Mouse (Mus musculus) lung, postnatal 0 days (tissue): ENCODE data around the gene Tjp3. TPM values are rescaled to one million over a fixed set of nuclear protein-coding genes. Genes with fewer than 3 reads are reported as not detected.
A peak's percentile ranks its signal among the peaks of the same experiment; 100 is the strongest.

Experiments used
- ATAC-seq: fragments of 200-750 bp; cut with Nextera tagmentation; 2 replicates; pipeline ENCODE4 v1.8.0; 2017; ENCODE audit warnings: moderate library complexity
- DNase-seq: peaks from one replicate; pipeline ENCODE4 v3.0.0-alpha.2; 2016; ENCODE audit warnings: low spot score
- H3K27ac ChIP-seq: fragments of 300-500 bp; sonication (generic); 2 replicates; pipeline ENCODE4 v1.5.1; 2014; ENCODE audit warnings: antibody characterized with exemption, mild to moderate bottlenecking, low read length, mixed read lengths
- H3K27me3 ChIP-seq: fragments of 300-500 bp; sonication (generic); replicated peaks from 2 replicates; pipeline ENCODE4 v1.6.1; 2014; ENCODE audit warnings: low read length, mixed read lengths; ENCODE audit not compliant: insufficient read depth
- H3K36me3 ChIP-seq: fragments of 300-500 bp; sonication (generic); 2 replicates; pipeline ENCODE4 v1.6.1; 2014; ENCODE audit warnings: low read length, mixed read lengths; ENCODE audit not compliant: insufficient read depth
- H3K4me1 ChIP-seq: fragments of 300-500 bp; sonication (generic); 2 replicates; pipeline ENCODE4 v1.6.1; 2014; ENCODE audit warnings: antibody characterized with exemption, low read depth, low read length, mixed read lengths; ENCODE audit not compliant: insufficient read depth
- H3K4me2 ChIP-seq: fragments of 300-500 bp; sonication (generic); replicated peaks from 2 replicates; pipeline ENCODE4 v1.6.1; 2014; ENCODE audit warnings: low read depth, mild to moderate bottlenecking, low read length, moderate library complexity, mixed read lengths
- H3K4me3 ChIP-seq: fragments of 300-500 bp; sonication (generic); 2 replicates; pipeline ENCODE4 v1.5.1; 2014; ENCODE audit warnings: low read depth, low read length
- H3K9ac ChIP-seq: fragments of 300-500 bp; sonication (generic); replicated peaks from 2 replicates; pipeline ENCODE4 v1.6.1; 2014; ENCODE audit warnings: low read depth, mild to moderate bottlenecking
- H3K9me3 ChIP-seq: fragments of 300-500 bp; sonication (generic); 2 replicates; pipeline ENCODE4 v1.6.1; 2016; ENCODE audit warnings: low read length, mixed read lengths
- CTCF ChIP-seq: IDR thresholded peaks from 2 replicates; pipeline ENCODE4 v1.5.1; 2016; ENCODE audit warnings: antibody characterized with exemption, mild to moderate bottlenecking
- EP300 ChIP-seq: IDR thresholded peaks from 2 replicates; pipeline ENCODE4 v1.6.1; 2016; ENCODE audit warnings: antibody characterized with exemption, mild to moderate bottlenecking, control low read depth
- WGBS: fragments of 180-500 bp; shearing (Covaris S2); extraction: QIAGEN DNeasy Blood & Tissue Kit; methylation state at CpG from one replicate; pipeline ENCODE4 v1.1.7; 2014; 5-methylcytosine and 5-hydroxymethylcytosine counted together
- polyA plus RNA-seq: library from polyadenylated mRNA; unstranded; fragments of >200 nt; fragmentation: Nextera tagmentation; extraction: Ambion mirVana; gene quantifications from 2 replicates; pipeline ENCODE4 v1.2.1, GENCODE M21; 2015

Gene Tjp3
- polyA plus RNA-seq, 1 experiment from 2014 or later = 24.1 TPM

DNA sequence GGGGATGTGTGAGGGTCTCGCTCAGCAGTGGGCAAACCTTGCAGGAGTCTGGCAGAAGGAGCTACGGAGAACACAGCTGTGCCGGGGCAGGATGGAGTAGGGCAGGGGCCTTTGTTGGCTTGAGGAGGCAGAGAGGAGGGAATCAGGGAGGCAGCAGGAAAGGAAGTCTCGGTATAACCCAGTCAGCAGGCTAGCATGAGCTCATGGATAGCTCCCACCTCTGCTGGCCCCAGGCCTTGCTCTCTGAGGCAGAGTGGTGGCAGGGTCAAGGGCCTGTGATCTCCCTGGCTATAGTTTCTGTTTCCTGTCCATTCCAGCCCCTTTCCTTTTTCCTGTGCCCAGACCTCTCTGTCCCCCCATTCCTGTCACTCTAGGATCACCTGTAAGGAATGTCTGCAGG is 10.9 kb upstream of the Tjp3 start:
- no peaks in the 10 kb centered on the region for H3K27me3 ChIP-seq
- H3K4me2 ChIP-seq = peak overlapping the region; percentile 27
- WGBS = 55% methylated on average over 4 of the region's 4 CpGs
- H3K27ac ChIP-seq = peak overlapping the region; percentile 61
- no peak overlapping the region for H3K9ac ChIP-seq
- H3K4me1 ChIP-seq = peaks cover 22% of the 10 kb centered on the region
- peak; percentile 10; the same call in 1 of the 2 replicates for ATAC-seq
- no peaks in the 10 kb centered on the region for H3K9me3 ChIP-seq
- H3K36me3 ChIP-seq = peaks cover 16% of the 10 kb centered on the region
- no peak overlapping the region for H3K4me3 ChIP-seq
- DNase-seq = peak; percentile 45
- TF ChIP-seq CTCF = no peak
- TF ChIP-seq EP300 = no peak

DNA sequence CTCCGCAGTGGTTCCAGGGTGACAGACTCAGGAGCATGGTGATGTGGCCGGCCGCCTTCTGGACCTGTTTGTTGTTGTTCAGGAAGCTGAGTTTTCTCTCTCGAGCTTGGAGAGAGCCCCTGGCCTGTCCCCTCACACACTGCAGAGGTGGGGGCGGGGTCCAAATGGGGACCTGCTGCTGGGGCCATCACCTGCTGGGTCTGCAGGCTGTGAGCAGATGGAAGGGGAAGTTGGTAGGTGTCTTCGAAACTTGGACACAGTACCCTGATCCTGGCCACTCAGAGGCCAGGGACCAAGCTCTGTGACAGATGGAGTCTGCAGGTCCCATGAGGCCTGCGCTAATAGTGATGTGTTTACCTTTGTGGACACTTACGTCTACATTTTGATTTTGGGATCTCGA is 9.9 kb upstream of the Tjp3 start:
- Histone ChIP-seq H3K4me3 (no peak overlapping the region), H3K4me1 (peaks cover 22% of the 10 kb centered on the region), H3K36me3 (peaks cover 8% of the 10 kb centered on the region; the same call in 1 of the 2 replicates), H3K27ac (no peak overlapping the region), H3K9me3 (no peaks in the 10 kb centered on the region), H3K27me3 (no peaks in the 10 kb centered on the region), H3K4me2 (no peak overlapping the region), H3K9ac (no peak overlapping the region)
- TF ChIP-seq CTCF = no peak
- TF ChIP-seq EP300 = no peak
- 69% methylated on average over 9 of the region's 9 CpGs for WGBS
- ATAC-seq (no peak), DNase-seq (no peak)

DNA sequence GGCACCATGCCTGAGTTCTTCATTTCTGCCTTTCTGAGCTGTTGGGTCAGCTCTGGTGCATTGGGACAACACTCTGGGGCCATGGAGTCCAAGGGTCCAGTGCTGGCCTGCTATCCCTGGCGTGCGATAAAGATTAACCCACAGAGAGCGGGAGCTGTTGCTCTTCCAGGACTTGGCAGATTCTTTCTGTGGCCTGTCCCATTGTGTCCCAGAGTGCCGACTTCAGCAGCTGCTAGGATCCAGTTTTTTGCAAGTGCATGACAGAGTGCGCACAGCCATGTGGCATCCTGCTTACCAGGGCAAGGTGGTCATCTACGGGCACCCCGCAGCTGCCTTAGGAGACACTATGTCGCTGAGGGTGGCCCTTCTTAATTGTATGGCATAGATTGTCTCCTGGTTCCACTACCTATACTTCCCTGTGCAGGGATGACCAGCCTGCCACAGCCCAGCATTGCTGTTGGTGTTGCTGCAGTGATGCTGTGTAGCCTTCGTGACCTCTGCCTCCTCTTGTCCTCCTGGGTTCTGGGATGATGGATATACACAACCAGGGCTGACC is 9.0 kb upstream of the Tjp3 start:
- Histone ChIP-seq H3K36me3 (no peaks in the 10 kb centered on the region), H3K9ac (no peak overlapping the region), H3K9me3 (no peaks in the 10 kb centered on the region), H3K27me3 (no peaks in the 10 kb centered on the region), H3K27ac (no peak overlapping the region), H3K4me1 (peaks cover 22% of the 10 kb centered on the region), H3K4me3 (no peak overlapping the region), H3K4me2 (no peak overlapping the region)
- DNase-seq (no peak), ATAC-seq (no peak)
- TF ChIP-seq CTCF (no peak), EP300 (no peak)
- WGBS = 75% methylated on average over 9 of the region's 9 CpGs

DNA sequence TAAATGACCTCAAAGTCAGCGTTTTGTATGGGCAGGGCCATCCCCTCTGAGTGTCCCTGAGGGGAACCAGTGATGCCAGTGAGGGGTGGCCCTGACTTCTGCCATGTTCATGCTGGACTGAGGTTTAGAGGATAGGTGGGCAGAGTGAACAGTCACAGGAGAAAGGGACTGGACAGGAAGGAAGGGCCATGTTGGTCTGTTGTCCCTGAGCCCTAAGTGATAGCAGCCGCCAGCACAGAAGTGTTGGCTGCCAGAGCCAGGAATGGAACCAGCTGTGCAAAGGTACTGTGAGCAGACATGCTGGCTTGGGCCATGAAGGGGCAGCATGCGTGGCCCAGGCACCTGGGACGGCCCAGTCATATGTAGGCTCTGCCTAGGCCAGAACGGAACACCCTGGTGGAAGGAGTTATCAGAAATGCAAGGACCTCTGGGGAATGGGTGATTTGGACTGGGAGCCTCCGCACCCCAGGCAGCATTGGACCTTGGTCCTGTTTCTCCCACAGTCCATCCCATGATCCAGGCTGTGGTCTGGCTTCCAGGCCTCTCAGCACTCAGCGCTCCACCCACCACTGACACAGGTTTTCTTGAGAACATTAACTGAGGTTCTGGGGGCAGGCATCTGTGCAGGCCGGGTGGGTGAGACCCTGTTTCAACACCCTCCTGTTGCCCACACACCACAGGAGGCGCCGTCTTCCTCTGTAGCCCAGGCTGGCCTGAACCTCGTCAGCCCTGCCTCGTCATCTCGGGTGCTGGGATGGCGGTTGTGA is 8.4 kb upstream of the Tjp3 start:
- TF ChIP-seq CTCF = no peak
- no peak for TF ChIP-seq EP300
- Histone ChIP-seq H3K36me3 (no peaks in the 10 kb centered on the region), H3K4me2 (no peak overlapping the region), H3K9ac (no peak overlapping the region), H3K4me1 (peaks cover 24% of the 10 kb centered on the region), H3K4me3 (no peak overlapping the region), H3K27me3 (no peaks in the 10 kb centered on the region), H3K27ac (0 out of 2 replicates have a peak overlapping the region, but pooled peaks have one; percentile 26), H3K9me3 (no peaks in the 10 kb centered on the region)
- no peak for DNase-seq
- no peak for ATAC-seq
- WGBS = 83% methylated on average over 14 of the region's 14 CpGs

DNA sequence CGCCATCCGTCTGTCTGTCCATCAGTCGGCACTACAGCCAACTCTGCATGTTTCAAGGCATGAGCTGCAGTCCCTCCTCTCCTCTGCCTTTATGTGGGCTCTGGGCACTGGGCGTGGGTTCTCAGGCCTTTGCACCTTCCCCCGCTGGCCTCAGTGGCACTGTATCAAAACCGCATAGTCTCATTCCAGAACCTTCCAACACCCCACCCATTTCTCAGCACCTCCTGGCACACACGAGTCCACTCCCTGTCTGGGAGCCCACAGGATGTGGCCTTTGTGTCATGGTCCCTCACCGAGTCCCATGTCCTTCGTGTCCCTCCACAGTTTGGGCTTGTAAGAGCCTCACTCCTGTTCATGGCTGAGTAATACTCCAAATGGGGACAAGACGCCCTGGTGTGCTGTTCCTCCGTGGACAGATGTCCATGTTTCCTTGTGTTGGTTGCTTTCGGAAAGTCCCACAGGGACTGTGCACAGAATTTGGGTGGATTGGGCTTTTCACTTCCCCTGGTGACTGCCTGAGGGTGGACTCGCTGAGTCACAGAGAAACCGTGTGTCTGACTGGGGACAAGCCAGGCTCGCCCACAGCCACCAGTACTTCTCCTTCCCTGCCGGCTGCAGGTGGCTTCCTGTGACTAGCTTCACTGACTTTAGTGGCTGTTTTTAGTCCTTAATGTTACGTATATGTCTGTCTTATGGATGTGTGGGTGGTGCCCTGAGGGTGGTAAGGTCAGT is 7.2 kb upstream of the Tjp3 start:
- H3K27ac ChIP-seq = peak overlapping the region; percentile 86
- WGBS = 84% methylated on average over 17 of the region's 17 CpGs

DNA sequence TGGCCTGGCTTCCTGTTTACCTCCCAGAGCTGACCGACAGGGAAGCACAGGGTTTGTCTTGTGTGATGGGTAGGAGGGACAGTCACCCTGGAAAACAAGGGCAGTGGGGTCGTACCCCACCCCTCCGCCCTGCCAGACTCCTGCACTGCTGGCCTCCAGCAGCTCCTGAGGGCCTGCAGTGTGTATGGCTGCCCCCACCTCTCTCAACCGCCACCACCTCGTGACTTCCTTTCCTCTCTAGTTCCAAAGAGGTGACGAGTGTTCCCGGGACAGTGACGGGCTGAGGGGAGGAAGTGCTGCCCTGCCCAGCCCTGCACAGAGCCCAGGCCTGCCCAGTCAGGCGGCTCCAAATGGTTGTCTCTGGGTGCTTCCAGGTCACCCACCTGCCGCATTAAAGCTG is 6.5 kb upstream of the Tjp3 start:
- ATAC-seq (peak; percentile 69), DNase-seq (peak; percentile 82)
- TF ChIP-seq CTCF = no peak
- TF ChIP-seq EP300 = no peak
- Histone ChIP-seq H3K27ac (peak overlapping the region; percentile 86), H3K36me3 (no peaks in the 10 kb centered on the region), H3K9ac (no peak overlapping the region), H3K4me1 (peaks cover 32% of the 10 kb centered on the region; the same call in 1 of the 2 replicates), H3K27me3 (no peaks in the 10 kb centered on the region), H3K4me3 (no peak overlapping the region), H3K4me2 (peak overlapping the region; percentile 32), H3K9me3 (no peaks in the 10 kb centered on the region)
- 37% methylated on average over 10 of the region's 10 CpGs for WGBS

More for the DNA sequence above, 7.2 kb upstream of the Tjp3 start:
- peak; percentile 42 for DNase-seq
- Histone ChIP-seq H3K9me3 (no peaks in the 10 kb centered on the region), H3K9ac (no peak overlapping the region), H3K27me3 (no peaks in the 10 kb centered on the region), H3K4me3 (no peak overlapping the region), H3K4me1 (peaks cover 36% of the 10 kb centered on the region), H3K4me2 (peak overlapping the region; percentile 32), H3K36me3 (no peaks in the 10 kb centered on the region)
- ATAC-seq = no peak
- TF ChIP-seq EP300 = no peak
- no peak for TF ChIP-seq CTCF
